Mouse (Mus musculus) frontal cortex, adult (tissue): ENCODE data around the gene Smyd4.
A peak's percentile ranks its signal among the peaks of the same experiment; 100 is the strongest.

Experiments
- ATAC-seq: cut with Nextera tagmentation; 2 replicates; pipeline ENCODE4 v1.9.2; 2017; ENCODE audit warnings: mild to moderate bottlenecking, moderate library complexity, mixed read lengths; ENCODE audit not compliant: low TSS enrichment

The Smyd4 gene

DNA sequence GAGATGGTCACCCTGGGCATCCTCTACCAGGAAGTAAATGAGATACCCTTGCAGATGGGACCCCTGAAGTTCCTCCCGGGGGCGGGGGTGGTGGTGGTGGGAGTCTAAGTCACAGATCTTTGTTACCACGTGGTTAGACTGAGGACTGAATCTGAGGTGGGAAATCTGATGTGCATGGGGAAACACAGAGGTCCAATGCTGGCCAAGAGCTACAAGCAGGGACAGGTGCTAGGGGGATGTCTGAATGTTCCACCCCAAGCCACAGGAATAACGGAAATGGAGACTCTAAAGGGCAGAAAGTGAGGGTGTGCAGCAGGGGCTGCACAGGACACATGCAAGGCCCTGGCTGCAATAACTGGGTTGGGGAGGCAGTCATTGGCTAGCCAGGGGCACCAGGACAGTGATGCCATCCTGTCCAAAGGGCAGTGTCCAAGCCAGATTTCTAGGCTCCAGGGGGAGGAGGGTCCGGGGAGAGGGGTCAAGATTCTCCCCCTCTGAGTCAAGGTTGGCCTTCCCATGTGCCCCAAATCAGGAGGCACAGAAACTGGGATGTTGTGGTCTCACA lies 72.7 kb downstream of the Smyd4 start:
- no peak for ATAC-seq

- no peak for ATAC-seq
These were observed 73.3 kb downstream of the Smyd4 start for GRCm38 (mm10) chr11:75421375-75422012.

DNA sequence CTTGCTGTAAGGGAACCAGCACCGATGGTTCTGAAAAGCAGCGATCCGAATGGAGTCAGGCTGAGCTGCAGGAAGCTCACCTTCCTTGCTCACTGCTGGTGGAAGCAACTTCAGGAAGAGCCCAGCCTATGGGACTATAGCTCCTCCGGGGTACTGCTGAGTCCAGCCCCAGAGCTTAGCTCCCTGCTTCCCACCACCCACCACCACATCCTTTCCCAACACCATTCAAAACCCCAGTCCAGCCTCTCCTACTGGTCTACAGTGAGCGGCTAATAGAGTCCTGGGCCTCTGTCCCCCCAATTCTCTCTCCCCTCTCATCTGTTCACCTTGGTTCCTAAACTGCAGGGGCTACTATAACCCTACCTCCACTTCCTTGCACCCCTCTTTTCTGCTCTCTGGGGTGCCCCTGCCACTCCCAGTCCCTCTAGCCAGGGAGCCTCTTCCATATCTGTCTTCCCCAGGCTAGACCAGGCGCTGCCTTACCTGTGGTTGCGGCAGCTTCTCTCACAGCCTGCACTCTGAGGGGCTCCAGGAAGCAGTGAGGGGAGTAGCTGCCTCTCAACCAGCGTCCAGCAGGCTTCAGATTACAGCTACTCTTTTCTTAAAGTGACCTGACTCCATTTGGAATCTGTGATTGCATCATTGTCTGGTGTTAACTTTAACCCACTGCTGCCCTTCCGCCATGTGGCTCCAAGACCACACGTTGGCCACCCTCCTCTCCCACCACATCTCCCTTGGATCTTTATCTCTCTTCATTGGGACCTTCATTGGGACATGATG lies 74.0 kb downstream of the Smyd4 start, which contains the start of gene Serpinf1:
Serpinf1 (minus strand) TSS at position 689 of the 780 bp plus-strand sequence.
- no peak for ATAC-seq

DNA sequence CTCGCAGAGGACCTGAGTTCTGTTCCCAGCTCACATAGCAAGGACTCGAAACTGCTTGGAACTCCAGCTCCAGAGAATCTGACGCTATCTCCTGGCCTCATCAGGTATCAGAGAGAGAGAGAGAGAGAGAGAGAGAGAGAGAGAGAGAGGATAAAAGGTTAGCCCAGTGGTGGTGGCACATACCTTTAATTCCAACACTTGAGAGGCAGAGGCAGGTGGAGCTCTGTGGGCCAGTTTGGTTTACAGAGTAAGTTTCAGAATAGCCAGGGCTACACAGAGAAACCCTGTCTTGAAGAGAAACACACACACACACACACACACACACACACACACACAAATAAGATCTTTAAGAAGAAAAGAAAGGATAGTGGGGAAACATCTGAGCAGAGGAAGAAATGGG lies 74.9 kb downstream of the Smyd4 start:
- ATAC-seq = no peak

DNA sequence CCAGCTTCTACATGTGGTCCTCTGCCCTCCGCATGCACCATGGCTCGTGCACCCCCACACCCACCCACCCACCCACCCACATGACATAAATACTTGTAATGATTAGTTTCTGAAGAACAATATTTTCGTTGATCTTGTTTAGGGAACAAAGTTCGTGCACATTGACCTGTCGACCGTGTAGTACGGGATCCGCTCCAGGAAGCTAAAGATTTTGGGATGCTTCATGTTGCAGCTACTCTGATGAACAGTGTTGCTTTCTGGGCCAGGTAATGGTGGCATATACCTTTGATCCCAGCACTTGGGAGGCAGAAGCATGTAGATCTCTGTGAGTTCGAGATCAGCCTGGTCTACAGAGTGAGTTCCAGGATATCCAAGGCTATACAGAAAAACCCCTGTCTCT lies 75.8 kb downstream of the Smyd4 start:
- ATAC-seq = no peak

- no peak for ATAC-seq
These were observed 76.2 kb downstream of the Smyd4 start for GRCm38 (mm10) chr11:75424459-75424858.

DNA sequence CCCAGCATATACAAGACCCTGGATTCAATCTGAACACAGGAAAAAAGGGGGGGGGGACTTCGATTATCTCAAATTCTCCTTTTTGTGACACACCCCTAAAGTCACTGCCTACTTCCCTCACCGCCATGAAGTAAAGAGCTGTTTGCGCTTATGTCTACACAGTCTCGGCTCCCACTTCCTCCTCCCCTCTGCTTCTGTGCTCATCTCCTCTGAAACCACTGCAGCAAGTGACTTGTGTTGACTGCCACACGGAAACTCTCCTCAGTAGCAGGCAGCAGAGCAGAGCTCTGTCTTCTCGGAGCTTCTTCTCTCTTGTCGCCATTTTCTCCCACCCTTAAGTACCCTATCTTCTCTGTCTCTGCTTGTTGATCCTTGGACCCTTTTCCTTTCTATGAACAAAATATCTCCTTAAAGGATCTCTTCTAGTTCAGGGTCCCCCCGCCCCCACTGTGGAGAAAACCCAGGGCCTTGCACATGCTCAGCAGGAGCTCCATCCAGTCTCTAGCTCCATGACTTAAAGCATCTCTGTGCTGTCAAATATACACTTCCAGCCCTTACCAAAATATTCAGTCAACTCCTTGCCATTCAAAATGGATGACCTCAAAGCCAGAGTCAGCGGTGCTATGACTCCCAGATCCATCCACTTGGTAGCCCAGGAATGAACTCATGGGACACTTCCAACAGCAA lies 80.9 kb downstream of the Smyd4 start:
- ATAC-seq = no peak

DNA sequence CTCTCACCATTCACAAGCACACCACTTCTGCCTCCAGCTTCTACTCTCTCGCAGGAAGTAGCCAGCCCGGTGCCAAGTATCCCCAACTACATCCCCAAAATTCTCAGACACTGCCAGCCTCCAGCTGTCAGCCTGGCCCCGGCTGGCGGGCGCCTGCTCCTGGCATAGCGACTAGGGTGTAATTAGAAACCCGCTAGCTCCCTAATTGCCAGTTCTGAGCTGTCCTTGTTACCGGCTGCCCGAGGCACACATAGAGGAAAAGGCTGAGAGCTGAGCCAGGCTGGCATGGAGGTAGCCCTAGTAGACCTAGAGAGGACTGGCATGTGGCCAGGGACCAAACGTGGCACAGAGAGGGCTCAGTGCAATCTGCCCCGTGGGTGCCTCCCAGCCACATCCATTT lies 83.1 kb downstream of the Smyd4 start:
- peak; percentile 69 for ATAC-seq

DNA sequence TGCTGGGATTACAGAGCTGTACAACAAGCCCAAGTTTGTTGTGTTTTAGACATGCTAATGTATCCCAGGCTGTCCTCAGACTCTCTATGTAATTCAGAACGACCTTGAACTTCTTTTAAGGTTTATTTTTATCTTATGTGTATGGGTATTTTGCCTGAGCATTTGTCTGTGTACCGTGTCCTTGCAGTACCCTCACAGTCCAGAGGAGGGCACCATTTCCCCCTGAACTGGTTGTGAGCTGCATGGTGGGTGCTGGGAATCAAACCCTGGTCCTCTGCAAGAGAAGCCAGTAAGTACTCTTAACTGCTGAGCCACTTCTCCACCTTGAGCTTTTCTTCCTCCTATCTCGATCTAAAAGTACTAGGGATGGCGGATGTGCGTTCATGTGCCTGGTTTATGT lies 85.9 kb downstream of the Smyd4 start:
- no peak for ATAC-seq

DNA sequence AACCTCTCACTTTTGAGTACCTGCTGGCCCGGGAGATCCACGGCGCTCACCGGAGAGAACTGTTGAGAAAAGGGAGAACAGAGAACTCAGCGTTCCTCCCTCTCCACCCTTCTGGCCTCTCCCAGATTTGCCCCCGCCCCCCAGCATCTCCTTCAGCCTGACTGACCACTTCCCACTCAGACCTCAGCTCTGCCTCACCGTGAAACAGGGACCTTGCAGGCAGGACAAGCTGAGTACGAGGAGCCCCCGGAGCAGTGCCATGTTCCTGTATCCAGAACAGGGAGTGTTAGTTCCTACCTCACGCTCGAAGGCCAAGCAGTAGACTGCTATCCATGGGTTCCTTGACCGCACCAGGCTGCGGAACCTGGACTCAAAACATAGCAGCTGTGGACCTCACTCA lies 90.0 kb downstream of the Smyd4 start:
- no peak for ATAC-seq

GRCm38 (mm10) chr11:75438804-75439203 lies 90.6 kb downstream of the Smyd4 start:
- ATAC-seq = no peak

- ATAC-seq = no peak
These were observed 91.1 kb downstream of the Smyd4 start, which contains the start of gene Serpinf2 for GRCm38 (mm10) chr11:75439363-75439762. TSS of gene Serpinf2 (minus strand) at chr11:75439591.

GRCm38 (mm10) chr11:75439951-75440350 lies 91.7 kb downstream of the Smyd4 start:
- ATAC-seq = no peak

DNA sequence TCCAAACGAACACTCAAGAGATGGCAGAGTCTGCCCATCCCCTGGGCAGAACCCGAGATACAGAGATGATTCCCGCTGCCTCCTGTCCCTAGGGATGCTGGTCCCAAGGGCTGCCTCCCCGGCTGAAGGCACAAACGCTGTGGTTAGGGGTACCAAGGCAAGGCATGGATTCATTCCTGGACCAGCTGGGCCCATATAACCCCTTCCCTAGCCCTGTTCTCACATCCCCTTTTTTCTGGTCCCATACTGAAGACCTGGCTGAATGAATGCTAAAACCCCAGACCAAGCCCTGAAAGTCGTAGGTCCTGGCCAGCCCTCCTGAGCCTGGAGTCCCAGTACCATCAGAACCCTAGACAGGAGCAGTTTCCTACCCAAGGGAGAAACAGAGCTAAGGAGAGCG lies 92.8 kb downstream of the Smyd4 start:
- no peak for ATAC-seq

GRCm38 (mm10) chr11:75441601-75442000 lies 93.4 kb downstream of the Smyd4 start:
- ATAC-seq = no peak

DNA sequence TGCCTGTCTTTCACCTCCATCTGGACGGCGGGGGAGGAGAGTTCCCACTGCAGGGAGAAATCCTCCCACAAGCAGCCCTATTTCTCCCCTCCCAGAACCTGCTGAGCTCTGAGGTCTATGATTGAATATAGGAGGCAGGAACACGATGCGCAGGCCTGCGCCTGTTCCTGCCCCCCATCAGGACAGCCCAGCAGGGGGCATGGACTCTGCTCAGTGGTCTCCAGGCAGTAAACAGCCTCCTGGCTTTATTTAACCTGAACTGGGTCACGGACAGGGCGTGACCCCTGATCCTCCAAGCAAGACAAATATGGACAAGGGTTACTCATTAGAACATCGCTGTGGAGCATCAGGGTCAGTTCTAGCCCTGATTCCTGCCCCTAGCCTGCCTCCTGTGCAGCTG lies 95.5 kb downstream of the Smyd4 start:
- no peak for ATAC-seq

- no peak for ATAC-seq
These were observed 100.3 kb downstream of the Smyd4 start for GRCm38 (mm10) chr11:75448575-75448974.

DNA sequence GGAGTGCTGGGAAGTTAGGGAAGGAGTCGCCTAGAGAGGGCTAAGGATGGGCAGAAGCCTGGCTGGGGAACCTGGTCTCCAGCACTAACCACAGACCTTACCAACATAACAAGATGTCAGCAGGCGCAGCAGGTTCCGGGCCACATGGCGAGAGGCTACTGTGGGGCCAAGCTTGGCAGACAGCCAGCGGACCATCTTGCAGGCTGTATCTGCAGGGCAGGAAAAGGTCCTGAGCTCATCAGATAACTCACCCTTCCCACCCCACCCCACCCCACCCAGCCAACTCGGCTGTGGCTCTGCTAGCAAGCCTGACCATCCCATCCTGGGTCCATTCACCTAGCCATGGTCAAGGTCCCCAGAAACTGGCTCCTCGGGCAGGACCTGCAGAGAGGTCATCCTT lies 101.5 kb downstream of the Smyd4 start:
- ATAC-seq = no peak

- ATAC-seq = no peak
These were observed 102.2 kb downstream of the Smyd4 start for GRCm38 (mm10) chr11:75450304-75450908.

GRCm38 (mm10) chr11:75450936-75451335 lies 102.7 kb downstream of the Smyd4 start:
- no peak for ATAC-seq

DNA sequence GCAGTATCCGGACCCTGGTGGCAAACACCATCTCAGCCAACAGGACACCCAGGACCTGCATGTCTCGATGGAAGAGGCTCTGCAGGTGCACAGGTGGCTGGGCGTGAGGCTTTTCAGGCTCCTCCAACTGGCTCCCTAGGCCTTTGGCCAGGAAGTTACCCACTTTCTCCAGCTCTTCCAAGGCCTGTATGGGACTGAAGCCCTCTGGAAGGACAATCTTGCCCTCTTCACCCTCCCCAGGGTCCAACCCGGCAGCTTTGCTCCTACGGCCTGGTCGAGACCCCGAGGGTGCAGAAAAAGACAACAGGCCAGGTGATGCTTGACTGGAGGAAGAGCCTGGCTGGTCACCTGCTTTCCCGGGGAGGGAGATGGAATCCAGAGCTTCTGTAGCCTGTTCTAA lies 103.8 kb downstream of the Smyd4 start:
- no peak for ATAC-seq
